Mouse (Mus musculus): ENCODE measurements around the gene Olfr746. TPM values are rescaled to one million over a fixed set of nuclear protein-coding genes. Genes with fewer than 3 reads are reported as not detected.

Gene Olfr746
- polyA plus RNA-seq (2012; rRNA removed; ENCODE audit: low replicate concordance), result not detected in 2 replicates

DNA sequence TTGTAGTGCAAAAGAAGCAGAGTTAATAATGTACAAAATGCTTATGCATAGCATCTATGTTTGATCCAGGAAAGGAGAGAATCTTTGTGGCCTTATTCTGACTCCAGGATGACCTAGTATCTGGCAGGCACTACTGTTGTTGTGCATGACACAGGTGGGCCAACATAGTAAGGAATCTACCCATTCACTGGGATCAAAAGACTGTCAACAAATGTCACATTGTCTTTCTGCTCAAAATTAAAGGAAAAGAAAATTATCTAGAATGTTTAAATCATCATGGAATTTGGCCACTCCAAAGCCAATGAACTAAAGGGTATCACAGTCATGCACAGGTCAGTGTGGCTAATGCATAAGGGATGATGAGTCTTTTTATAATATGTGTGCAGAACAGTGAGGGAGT is at the start of gene Olfr746:
Olfr746 (plus strand) TSS at position 301 of the 400 bp plus-strand sequence.

DNA sequence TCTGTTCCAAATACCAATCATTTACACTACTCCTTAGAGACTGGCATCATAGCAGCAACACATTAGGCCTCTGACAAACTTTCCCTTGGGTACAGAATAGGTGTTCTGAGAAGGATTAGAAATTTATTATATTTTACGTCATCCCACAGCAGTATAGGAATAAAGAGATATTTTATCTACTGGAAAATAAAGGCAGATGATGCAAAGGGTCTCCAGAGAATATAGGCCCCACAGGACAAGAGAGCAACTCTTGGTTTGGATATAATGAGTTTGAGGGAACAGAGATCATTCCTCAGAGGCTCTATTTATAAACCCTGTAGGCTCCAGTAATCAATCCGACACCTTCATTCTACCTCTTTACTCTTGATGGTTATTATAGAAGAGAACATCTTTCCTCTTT is 32.3 kb upstream of the Olfr746 start, which contains the start of gene Olfr744:
Olfr744 (plus strand) TSS at position 301 of the 400 bp plus-strand sequence.

DNA sequence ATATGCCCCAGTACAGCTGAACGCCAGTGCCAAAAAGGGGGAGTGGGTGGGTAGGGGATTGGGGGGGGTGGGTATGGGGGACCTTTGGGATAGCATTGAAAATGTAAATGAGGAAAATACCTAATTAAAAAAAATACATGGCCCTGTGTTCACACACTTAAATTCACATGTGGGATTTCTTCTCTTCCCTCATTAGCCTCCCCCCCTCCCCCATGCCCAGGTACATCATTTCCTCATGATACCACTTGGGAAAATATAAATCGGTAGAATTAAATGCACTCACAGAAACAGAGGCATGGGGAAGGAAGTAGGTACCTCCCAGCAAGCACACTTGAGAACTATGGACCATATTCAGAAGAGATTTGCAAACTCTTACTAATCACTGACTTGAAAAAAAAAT is 7.8 kb upstream of the Olfr746 start, which contains the start of gene Olfr745:
Olfr745 (plus strand) TSS at position 301 of the 400 bp plus-strand sequence.

DNA sequence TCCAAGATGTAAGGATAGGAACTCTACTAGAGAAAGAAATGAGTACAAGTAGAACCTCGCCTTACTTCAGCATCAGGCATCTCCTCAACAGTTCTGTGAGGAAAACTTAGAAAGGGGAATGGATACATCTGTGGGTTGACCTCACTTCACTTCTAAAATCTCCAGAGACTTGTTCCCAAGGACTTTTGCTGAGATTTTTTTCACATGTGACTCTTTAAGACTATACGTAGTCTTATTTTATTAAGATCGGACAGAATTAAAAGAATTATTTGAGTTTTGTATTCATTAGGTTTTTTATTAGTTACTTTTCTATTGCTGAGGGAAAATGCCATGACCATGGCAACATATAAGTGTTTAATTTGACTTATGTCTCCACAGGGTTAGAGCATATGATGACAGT is 46.2 kb downstream of the Olfr746 start, which contains the start of gene Olfr747:
Olfr747 (minus strand) TSS at position 101 of the 400 bp plus-strand sequence.

Other genes starting within 250 kb of the Olfr746 start
- not detected in 2 replicates for gene Olfr738, start 239.5 kb upstream of the Olfr746 start, polyA plus RNA-seq (2012; rRNA removed; ENCODE audit: low replicate concordance)
- gene Olfr739, start 228.5 kb upstream of the Olfr746 start, polyA plus RNA-seq (2012; rRNA removed; ENCODE audit: low replicate concordance), result not detected in 2 replicates
- gene Olfr740, start 201.5 kb upstream of the Olfr746 start, polyA plus RNA-seq (2012; rRNA removed; ENCODE audit: low replicate concordance), result not detected in 2 replicates
- not detected in 2 replicates for gene Olfr741, start 174.3 kb upstream of the Olfr746 start, polyA plus RNA-seq (2012; rRNA removed; ENCODE audit: low replicate concordance)
- not detected in 2 replicates for gene Olfr742, start 143.5 kb upstream of the Olfr746 start, polyA plus RNA-seq (2012; rRNA removed; ENCODE audit: low replicate concordance)
- not detected in 2 replicates for gene Olfr743, start 125.2 kb upstream of the Olfr746 start, polyA plus RNA-seq (2012; rRNA removed; ENCODE audit: low replicate concordance)
- not detected in 2 replicates for gene Olfr744, start 32.2 kb upstream of the Olfr746 start, polyA plus RNA-seq (2012; rRNA removed; ENCODE audit: low replicate concordance)
- not detected in 2 replicates for gene Olfr745, start 7.7 kb upstream of the Olfr746 start, polyA plus RNA-seq (2012; rRNA removed; ENCODE audit: low replicate concordance)
- gene Olfr747, start 46.1 kb downstream of the Olfr746 start, polyA plus RNA-seq (2012; rRNA removed; ENCODE audit: low replicate concordance), result not detected in 2 replicates
- gene Olfr748, start 60.3 kb downstream of the Olfr746 start, polyA plus RNA-seq (2012; rRNA removed; ENCODE audit: low replicate concordance), result not detected in 2 replicates
- not detected in 2 replicates for gene Olfr749, start 98.0 kb downstream of the Olfr746 start, polyA plus RNA-seq (2012; rRNA removed; ENCODE audit: low replicate concordance)
- gene Ttc5, start 138.4 kb downstream of the Olfr746 start, polyA plus RNA-seq (2012; rRNA removed; ENCODE audit: low replicate concordance), result 26.7 and 39.9 TPM in 2 replicates
- not detected in 2 replicates for gene Ccnb1ip1, start 160.6 kb downstream of the Olfr746 start, polyA plus RNA-seq (2012; rRNA removed; ENCODE audit: low replicate concordance)
- 17.6 and 22.6 TPM in 2 replicates for gene Parp2, start 160.8 kb downstream of the Olfr746 start, polyA plus RNA-seq (2012; rRNA removed; ENCODE audit: low replicate concordance)
- gene Tep1, start 223.5 kb downstream of the Olfr746 start, polyA plus RNA-seq (2012; rRNA removed; ENCODE audit: low replicate concordance), result 42.1 and 45.4 TPM in 2 replicates